Mouse (Mus musculus) liver, postnatal 0 days (tissue): Measurements from ENCODE around the gene Upf1. TPM values are rescaled to one million over a fixed set of nuclear protein-coding genes. Genes with fewer than 3 reads are reported as not detected.

Experiments
- ATAC-seq: fragments of 200-750 bp; cut with Nextera tagmentation; 2 replicates; pipeline ENCODE4 v1.8.0; 2017; ENCODE audit warnings: mild to moderate bottlenecking, moderate library complexity
- DNase-seq: peaks from one replicate; pipeline ENCODE4 v3.0.0-alpha.2; 2016
- H3K27ac ChIP-seq: fragments of 300-500 bp; sonication (generic); 2 replicates; pipeline ENCODE4 v1.5.1; 2014; ENCODE audit warnings: antibody characterized with exemption, moderate library complexity, mild to moderate bottlenecking, low read depth
- H3K27me3 ChIP-seq: fragments of 300-500 bp; sonication (generic); 2 replicates; pipeline ENCODE4 v1.6.1; 2014; ENCODE audit warnings: low read length, control low read depth, mixed read lengths; ENCODE audit not compliant: insufficient read depth
- H3K36me3 ChIP-seq: fragments of 300-500 bp; sonication (generic); replicated peaks from 2 replicates; pipeline ENCODE4 v1.6.1; 2014; ENCODE audit warnings: mild to moderate bottlenecking, control low read depth, low read length, moderate library complexity, mixed read lengths; ENCODE audit not compliant: insufficient read depth
- H3K4me1 ChIP-seq: fragments of 300-500 bp; sonication (generic); 2 replicates; pipeline ENCODE4 v1.6.1; 2014; ENCODE audit warnings: antibody characterized with exemption, mild to moderate bottlenecking, control low read depth; ENCODE audit not compliant: insufficient read depth
- H3K4me2 ChIP-seq: fragments of 300-500 bp; sonication (generic); 2 replicates; pipeline ENCODE4 v1.6.1; 2014; ENCODE audit warnings: low read depth, mild to moderate bottlenecking, low read length, moderate library complexity, mixed read lengths
- H3K4me3 ChIP-seq: fragments of 300-500 bp; sonication (generic); 2 replicates; pipeline ENCODE4 v1.5.1; 2014; ENCODE audit warnings: low read depth, low read length
- H3K9ac ChIP-seq: fragments of 300-500 bp; sonication (generic); replicated peaks from 2 replicates; pipeline ENCODE4 v1.6.1; 2014; ENCODE audit warnings: mild to moderate bottlenecking, moderate library complexity
- H3K9me3 ChIP-seq: fragments of 300-500 bp; sonication (generic); 2 replicates; pipeline ENCODE4 v1.6.1; 2016; ENCODE audit warnings: mild to moderate bottlenecking, control low read depth, low read length, mixed read lengths
- CTCF ChIP-seq: sonication (generic); IDR thresholded peaks from 2 replicates; pipeline ENCODE4 v1.5.1; 2016; ENCODE audit warnings: antibody characterized with exemption, low read depth
- EP300 ChIP-seq: IDR thresholded peaks from 2 replicates; pipeline ENCODE4 v1.6.1; 2016; ENCODE audit warnings: antibody characterized with exemption, low read depth, mild to moderate bottlenecking
- WGBS: fragments of 180-500 bp; shearing (Covaris S2); extraction: QIAGEN DNeasy Blood & Tissue Kit; methylation state at CpG from one replicate; pipeline ENCODE4 v1.1.7; 2014; ENCODE audit not compliant: insufficient replicate concordance; 5-methylcytosine and 5-hydroxymethylcytosine counted together
- polyA plus RNA-seq: library from polyadenylated mRNA; unstranded; fragments of >200 nt; fragmentation: Nextera tagmentation; extraction: Ambion mirVana; gene quantifications from 2 replicates; pipeline ENCODE4 v1.2.1, GENCODE M21; 2015

Gene Upf1
- polyA plus RNA-seq: 6.7 and 7.1 TPM in 2 replicates

DNA sequence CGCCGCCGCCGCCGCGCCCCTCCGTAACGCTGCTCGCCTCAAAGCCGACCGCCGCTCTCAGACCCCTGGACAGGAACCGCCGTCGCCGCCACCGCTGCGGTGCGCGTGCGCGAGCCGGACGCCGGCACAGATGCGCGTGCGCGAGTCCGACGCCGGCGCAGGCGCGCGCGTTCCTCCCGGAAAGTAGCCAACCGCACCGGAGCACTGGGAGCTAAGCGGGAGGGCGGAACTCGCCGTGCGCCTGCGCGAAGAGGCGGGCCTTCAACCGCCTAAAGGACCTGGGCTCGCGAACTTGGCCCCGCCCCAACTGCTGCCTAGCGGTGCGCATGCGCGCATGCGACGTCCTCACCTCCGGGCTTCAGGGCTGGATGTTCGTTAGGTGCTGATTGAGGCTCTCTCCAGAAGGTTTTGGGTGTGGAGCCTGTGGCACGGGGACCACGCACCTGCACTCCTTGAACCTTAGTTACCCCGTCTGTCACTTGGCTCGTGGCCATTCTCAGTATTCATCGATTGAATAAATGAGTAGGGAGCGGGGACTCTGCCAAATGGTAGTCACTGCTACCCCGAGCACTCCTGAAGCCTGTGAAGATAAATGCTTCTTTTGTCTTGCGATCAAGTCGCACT, at the start of gene Upf1:
Gene Upf1, minus strand, starts transcription at position 85 of the 624 bp plus-strand sequence.
- peak within 1 kb of the TSS; percentile 91 for H3K4me3 ChIP-seq
- peaks cover 15% of the 10 kb centered on the region for H3K36me3 ChIP-seq
- peak within 1 kb of the TSS; percentile 96 for H3K4me2 ChIP-seq
- peak within 1 kb of the TSS; percentile 100 for H3K9ac ChIP-seq
- H3K27me3 ChIP-seq: no peaks in the 10 kb centered on the region
- peak within 1 kb of the TSS; percentile 98 for H3K27ac ChIP-seq
- under 1% methylated on average over 60 of the region's 69 CpGs for WGBS
- no peaks in the 10 kb centered on the region for H3K9me3 ChIP-seq
- TF ChIP-seq EP300: no peak
- no peak for TF ChIP-seq CTCF
- H3K4me1 ChIP-seq: peaks cover 66% of the 10 kb centered on the region
- DNase-seq: peak; percentile 100
- ATAC-seq: peak; percentile 89

DNA sequence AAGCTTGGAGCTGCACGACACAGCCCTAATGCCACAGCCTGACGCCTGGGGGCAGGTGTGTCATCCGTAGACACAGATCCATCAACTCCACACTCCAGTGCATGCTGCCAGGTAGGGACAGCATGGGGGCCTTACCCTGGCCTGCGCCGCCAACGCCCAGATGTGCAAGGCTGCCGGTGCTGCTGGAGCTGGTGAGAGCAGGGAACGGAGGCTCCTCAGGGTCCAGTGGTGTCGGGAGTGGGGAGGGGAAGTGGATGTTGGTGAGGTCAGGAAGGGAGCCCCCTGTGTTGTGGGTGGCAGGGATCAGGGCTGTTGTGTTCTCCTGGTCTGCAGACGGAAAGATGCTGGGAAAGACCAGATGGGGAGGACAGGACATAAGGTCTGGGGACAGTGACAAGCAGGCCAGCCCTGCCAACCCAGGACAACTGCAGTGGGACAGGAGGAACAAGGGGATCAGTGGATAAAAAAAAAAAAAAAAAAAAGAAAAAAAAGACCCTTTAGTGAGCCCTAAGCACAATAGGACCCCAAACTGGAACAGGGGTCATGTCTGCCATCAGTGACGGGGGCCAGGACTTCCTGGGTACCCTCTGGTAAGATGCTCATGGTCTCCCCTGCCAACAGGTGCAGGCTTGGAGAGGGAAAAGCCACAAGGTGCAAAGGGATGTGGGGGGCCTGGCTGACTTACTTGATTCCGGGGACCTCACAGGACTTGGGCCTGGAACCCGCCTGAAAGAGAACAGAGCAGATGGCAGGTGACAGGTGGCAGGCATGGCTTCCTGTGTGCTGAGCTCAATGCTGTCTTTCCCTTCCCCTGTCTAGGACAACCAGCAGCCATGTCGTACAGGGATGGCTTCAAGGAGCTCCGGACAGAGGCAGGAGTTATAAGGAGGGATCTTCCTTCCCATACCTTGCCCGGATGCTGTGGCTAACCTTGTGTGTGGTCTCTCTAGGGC, 44.8 kb upstream of the Upf1 start:
- 82% methylated on average over 16 of the region's 16 CpGs for WGBS

DNA sequence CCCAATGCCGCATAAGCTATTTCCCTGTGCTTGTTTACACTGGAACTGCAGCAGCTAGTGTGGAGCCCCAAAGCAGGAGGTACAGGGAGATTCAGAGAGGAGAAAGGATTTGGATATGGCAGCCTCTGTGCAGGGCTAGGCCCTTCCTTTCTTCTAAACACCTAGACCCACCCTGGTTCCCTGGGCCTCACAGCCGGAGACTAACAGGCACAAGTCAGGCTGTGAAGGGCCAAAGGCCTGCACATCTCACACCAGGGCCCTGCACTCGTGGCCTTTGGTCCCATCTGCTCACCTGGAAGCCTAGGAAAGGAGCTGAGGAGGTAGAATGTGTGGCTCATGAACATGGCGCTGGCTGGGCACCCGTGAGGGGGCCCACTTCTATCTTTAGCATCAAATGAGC, 43.1 kb upstream of the Upf1 start:
- no peak for DNase-seq
- 77% methylated on average over 5 of the region's 5 CpGs for WGBS

More for the DNA sequence above, 44.8 kb upstream of the Upf1 start:
- no peak overlapping the region for H3K4me3 ChIP-seq
- no peaks in the 10 kb centered on the region for H3K4me1 ChIP-seq
- no peak for DNase-seq
- ATAC-seq: no peak
- no peaks in the 10 kb centered on the region for H3K27me3 ChIP-seq
- H3K4me2 ChIP-seq: no peak overlapping the region
- no peak overlapping the region for H3K27ac ChIP-seq
- no peak overlapping the region for H3K9ac ChIP-seq
- no peaks in the 10 kb centered on the region for H3K36me3 ChIP-seq
- TF ChIP-seq EP300 (no peak), CTCF (no peak)
- no peaks in the 10 kb centered on the region for H3K9me3 ChIP-seq

DNA sequence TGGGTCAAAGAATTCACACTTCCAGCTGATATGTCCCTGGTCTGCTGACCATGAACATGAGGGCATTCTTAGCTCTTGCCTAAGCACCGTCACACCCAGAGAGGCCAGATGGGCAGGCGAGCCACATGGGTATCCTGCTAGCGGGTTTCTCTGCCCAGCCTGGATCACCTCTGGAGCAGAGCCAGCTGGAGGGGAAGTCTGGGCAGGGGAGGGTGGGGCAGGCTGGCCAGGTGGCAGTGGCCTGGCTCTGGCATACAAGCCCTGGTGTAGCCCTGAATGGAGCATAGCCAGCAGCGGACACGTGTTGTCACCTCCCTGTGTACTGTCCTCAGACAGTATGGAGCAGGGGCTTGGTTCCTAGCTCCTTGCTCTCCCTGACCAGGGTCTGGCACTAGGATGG, 42.6 kb upstream of the Upf1 start:
- no peak overlapping the region for H3K4me2 ChIP-seq
- ATAC-seq (no peak), DNase-seq (no peak)
- H3K27me3 ChIP-seq: no peaks in the 10 kb centered on the region
- no peaks in the 10 kb centered on the region for H3K4me1 ChIP-seq
- H3K36me3 ChIP-seq: no peaks in the 10 kb centered on the region
- H3K9me3 ChIP-seq: no peaks in the 10 kb centered on the region
- no peak overlapping the region for H3K27ac ChIP-seq
- no peak overlapping the region for H3K4me3 ChIP-seq
- TF ChIP-seq EP300 (no peak), CTCF (no peak)
- H3K9ac ChIP-seq: no peak overlapping the region
- WGBS: 86% methylated on average over 5 of the region's 5 CpGs

More for the DNA sequence above, 43.1 kb upstream of the Upf1 start:
- Histone ChIP-seq H3K27me3 (no peaks in the 10 kb centered on the region), H3K9me3 (no peaks in the 10 kb centered on the region), H3K27ac (no peak overlapping the region), H3K4me1 (no peaks in the 10 kb centered on the region), H3K4me2 (no peak overlapping the region), H3K9ac (no peak overlapping the region), H3K4me3 (no peak overlapping the region), H3K36me3 (no peaks in the 10 kb centered on the region)
- no peak for ATAC-seq
- TF ChIP-seq CTCF: no peak
- TF ChIP-seq EP300: no peak

DNA sequence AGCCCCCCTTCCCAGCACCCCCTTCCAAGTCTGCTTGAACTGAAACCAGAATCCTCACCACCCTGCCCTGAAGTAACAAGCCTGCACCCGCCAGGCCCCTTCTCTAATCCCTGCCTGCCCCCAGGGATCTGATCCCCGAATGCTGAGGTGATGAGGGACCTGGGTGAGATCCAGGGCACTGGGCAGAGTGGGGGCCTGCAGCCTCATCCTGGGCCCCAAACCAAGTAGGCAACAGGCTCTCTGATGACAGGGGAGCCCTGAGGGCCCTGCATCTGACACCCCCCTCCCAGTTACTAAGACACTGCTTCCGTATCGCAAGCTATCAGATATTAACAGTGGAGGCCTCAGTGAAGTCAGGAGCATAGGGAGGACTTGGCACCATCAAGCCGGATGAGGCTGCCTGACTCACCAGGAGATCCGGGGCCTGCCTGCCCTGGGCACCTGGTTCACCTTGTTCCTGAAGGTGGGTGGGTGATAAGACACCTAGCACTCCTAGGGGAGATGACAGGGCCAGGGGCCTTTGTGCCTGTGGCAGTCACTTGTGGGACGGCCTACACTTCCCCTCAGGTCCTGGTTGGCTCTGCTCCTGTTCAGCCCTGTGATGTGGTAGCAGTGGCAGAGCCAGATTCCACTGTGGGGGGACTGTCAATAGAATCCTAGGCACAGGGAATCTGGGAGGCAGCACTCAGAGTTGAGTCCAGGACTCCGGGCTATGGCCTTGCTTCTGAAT, 41.4 kb upstream of the Upf1 start:
- Histone ChIP-seq H3K27ac (no peak overlapping the region), H3K36me3 (no peaks in the 10 kb centered on the region), H3K9ac (no peak overlapping the region), H3K4me2 (no peak overlapping the region), H3K27me3 (no peaks in the 10 kb centered on the region), H3K4me1 (no peaks in the 10 kb centered on the region), H3K9me3 (no peaks in the 10 kb centered on the region), H3K4me3 (no peak overlapping the region)
- 88% methylated on average over 8 of the region's 8 CpGs for WGBS
- ATAC-seq: no peak
- no peak for TF ChIP-seq CTCF
- no peak for TF ChIP-seq EP300
- DNase-seq: no peak

DNA sequence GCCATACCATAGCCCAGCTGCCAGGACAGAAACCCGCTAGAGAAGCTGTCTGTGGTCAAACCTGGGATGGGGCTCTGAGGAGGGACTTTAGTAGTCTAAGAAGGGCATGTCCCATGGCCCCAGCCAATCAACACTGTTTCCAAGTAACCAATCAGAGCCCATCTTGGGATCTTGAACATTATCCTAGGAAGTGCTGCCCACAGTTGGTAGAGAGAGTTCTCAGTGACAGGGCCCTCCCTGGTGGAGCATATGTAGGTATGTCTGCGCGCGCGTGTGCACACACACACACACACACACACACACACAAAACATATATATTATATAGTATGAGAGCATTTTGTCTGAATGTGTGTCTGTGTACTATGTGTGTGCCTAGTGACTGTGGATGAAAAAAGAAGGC, 40.0 kb upstream of the Upf1 start:
- no peaks in the 10 kb centered on the region for H3K4me1 ChIP-seq
- ATAC-seq: no peak
- no peak overlapping the region for H3K9ac ChIP-seq
- H3K4me2 ChIP-seq: no peak overlapping the region
- H3K36me3 ChIP-seq: no peaks in the 10 kb centered on the region
- TF ChIP-seq CTCF (no peak), EP300 (no peak)
- no peak overlapping the region for H3K4me3 ChIP-seq
- H3K9me3 ChIP-seq: no peaks in the 10 kb centered on the region
- no peak for DNase-seq
- WGBS: 84% methylated on average over 5 of the region's 5 CpGs
- no peak overlapping the region for H3K27ac ChIP-seq
- no peaks in the 10 kb centered on the region for H3K27me3 ChIP-seq
